Mouse (Mus musculus): ENCODE results near the gene Ppp1r14a. TPM values are rescaled to one million over a fixed set of nuclear protein-coding genes. Genes with fewer than 3 reads are reported as not detected.

Ppp1r14a gene
- polyA plus RNA-seq, 1 experiment from 2014 or later: 5.5 TPM

- H3K4me2 ChIP-seq (ENCODE audit: low read depth, low read length): no peak overlapping the region
- H3K27ac ChIP-seq (ENCODE audit: low read depth): no peak overlapping the region
- H3K4me3 ChIP-seq (ENCODE audit: low read depth, low read length): no peak overlapping the region
- H3K9ac ChIP-seq (replicated peaks): no peak overlapping the region
- H3K27me3 ChIP-seq (ENCODE audit: insufficient read depth, low read length): no peaks in the 10 kb centered on the region
- H3K36me3 ChIP-seq (replicated peaks; ENCODE audit: insufficient read depth, low read length): no peaks in the 10 kb centered on the region
- no peaks in the 10 kb centered on the region for H3K9me3 ChIP-seq (ENCODE audit: low read length)
- WGBS (ENCODE audit: insufficient replicate concordance): 74% methylated on average over 8 of the region's 8 CpGs
- DNase-seq (no peak), ATAC-seq (no peak)
- H3K4me1 ChIP-seq (ENCODE audit: insufficient read depth): no peaks in the 10 kb centered on the region
- TF ChIP-seq CTCF (IDR thresholded peaks at IDR 0.05; ENCODE audit: low read depth): no peak
Observed at GRCm38 (mm10) chr7:29271687-29272465, 17.2 kb upstream of the Ppp1r14a start.

GRCm38 (mm10) chr7:29276715-29277114, 12.4 kb upstream of the Ppp1r14a start:
- no peaks in the 10 kb centered on the region for H3K36me3 ChIP-seq (replicated peaks; ENCODE audit: insufficient read depth, low read length)
- no peak for ATAC-seq
- H3K27me3 ChIP-seq (ENCODE audit: insufficient read depth, low read length): 0 out of 2 replicates have a peak, but pooled peaks cover 3% of the 10 kb centered on the region
- WGBS (ENCODE audit: insufficient replicate concordance): 73% methylated on average over 5 of the region's 5 CpGs
- H3K27ac ChIP-seq (ENCODE audit: low read depth): no peak overlapping the region
- H3K9me3 ChIP-seq (ENCODE audit: low read length): no peaks in the 10 kb centered on the region
- H3K9ac ChIP-seq (replicated peaks): no peak overlapping the region
- TF ChIP-seq EP300 (IDR thresholded peaks at IDR 0.05; ENCODE audit: low read depth) (no peak), CTCF (IDR thresholded peaks at IDR 0.05; ENCODE audit: low read depth) (no peak)
- no peak overlapping the region for H3K4me3 ChIP-seq (ENCODE audit: low read depth, low read length)
- no peak for DNase-seq
- peaks cover 6% of the 10 kb centered on the region; the same call in 1 of the 2 replicates for H3K4me1 ChIP-seq (ENCODE audit: insufficient read depth)
- no peak overlapping the region for H3K4me2 ChIP-seq (ENCODE audit: low read depth, low read length)

- no peak overlapping the region for H3K4me2 ChIP-seq (ENCODE audit: low read depth, low read length)
- ATAC-seq (no peak), DNase-seq (no peak)
- TF ChIP-seq CTCF (IDR thresholded peaks at IDR 0.05; ENCODE audit: low read depth) (no peak), EP300 (IDR thresholded peaks at IDR 0.05; ENCODE audit: low read depth) (no peak)
- WGBS (ENCODE audit: insufficient replicate concordance): 73% methylated on average over 4 of the region's 4 CpGs
- H3K4me3 ChIP-seq (ENCODE audit: low read depth, low read length): no peak overlapping the region
- H3K9me3 ChIP-seq (ENCODE audit: low read length): no peaks in the 10 kb centered on the region
- no peak overlapping the region for H3K9ac ChIP-seq (replicated peaks)
- H3K27me3 ChIP-seq (ENCODE audit: insufficient read depth, low read length): 0 out of 2 replicates have a peak, but pooled peaks cover 7% of the 10 kb centered on the region
- H3K4me1 ChIP-seq (ENCODE audit: insufficient read depth): peaks cover 10% of the 10 kb centered on the region; the same call in 1 of the 2 replicates
- H3K27ac ChIP-seq (ENCODE audit: low read depth): no peak overlapping the region
- no peaks in the 10 kb centered on the region for H3K36me3 ChIP-seq (replicated peaks; ENCODE audit: insufficient read depth, low read length)
Observed at GRCm38 (mm10) chr7:29277510-29277909, 11.6 kb upstream of the Ppp1r14a start.

- no peaks in the 10 kb centered on the region for H3K9me3 ChIP-seq (ENCODE audit: low read length)
- H3K4me3 ChIP-seq (ENCODE audit: low read depth, low read length): no peak overlapping the region
- H3K27ac ChIP-seq (ENCODE audit: low read depth): no peak overlapping the region
- DNase-seq: no peak
- no peak for ATAC-seq
- H3K27me3 ChIP-seq (ENCODE audit: insufficient read depth, low read length): 0 out of 2 replicates have a peak, but pooled peaks cover 7% of the 10 kb centered on the region
- H3K9ac ChIP-seq (replicated peaks): no peak overlapping the region
- TF ChIP-seq EP300 (IDR thresholded peaks at IDR 0.05; ENCODE audit: low read depth) (no peak), CTCF (IDR thresholded peaks at IDR 0.05; ENCODE audit: low read depth) (no peak)
- peaks cover 10% of the 10 kb centered on the region; the same call in 1 of the 2 replicates for H3K4me1 ChIP-seq (ENCODE audit: insufficient read depth)
- no peak overlapping the region for H3K4me2 ChIP-seq (ENCODE audit: low read depth, low read length)
- no peaks in the 10 kb centered on the region for H3K36me3 ChIP-seq (replicated peaks; ENCODE audit: insufficient read depth, low read length)
Observed at GRCm38 (mm10) chr7:29279261-29279660, 9.8 kb upstream of the Ppp1r14a start.

GRCm38 (mm10) chr7:29279924-29280323, 9.2 kb upstream of the Ppp1r14a start:
- Histone ChIP-seq H3K4me3 (ENCODE audit: low read depth, low read length) (no peak overlapping the region), H3K4me1 (ENCODE audit: insufficient read depth) (peaks cover 10% of the 10 kb centered on the region; the same call in 1 of the 2 replicates), H3K27me3 (ENCODE audit: insufficient read depth, low read length) (0 out of 2 replicates have a peak, but pooled peaks cover 7% of the 10 kb centered on the region), H3K27ac (ENCODE audit: low read depth) (no peak overlapping the region), H3K9me3 (ENCODE audit: low read length) (no peaks in the 10 kb centered on the region), H3K9ac (replicated peaks) (no peak overlapping the region), H3K4me2 (ENCODE audit: low read depth, low read length) (no peak overlapping the region), H3K36me3 (replicated peaks; ENCODE audit: insufficient read depth, low read length) (no peaks in the 10 kb centered on the region)
- DNase-seq (no peak), ATAC-seq (no peak)
- no peak for TF ChIP-seq EP300 (IDR thresholded peaks at IDR 0.05; ENCODE audit: low read depth)
- TF ChIP-seq CTCF (IDR thresholded peaks at IDR 0.05; ENCODE audit: low read depth): no peak
- WGBS (ENCODE audit: insufficient replicate concordance): 67% methylated on average over 8 of the region's 8 CpGs

- Histone ChIP-seq H3K36me3 (replicated peaks; ENCODE audit: insufficient read depth, low read length) (no peaks in the 10 kb centered on the region), H3K4me1 (ENCODE audit: insufficient read depth) (peaks cover 10% of the 10 kb centered on the region; the same call in 1 of the 2 replicates), H3K4me2 (ENCODE audit: low read depth, low read length) (peak overlapping the region; percentile 88), H3K9ac (replicated peaks) (peak overlapping the region; percentile 75), H3K27me3 (ENCODE audit: insufficient read depth, low read length) (0 out of 2 replicates have a peak, but pooled peaks cover 7% of the 10 kb centered on the region), H3K27ac (ENCODE audit: low read depth) (peak overlapping the region; percentile 73; the same call in 1 of the 2 replicates), H3K4me3 (ENCODE audit: low read depth, low read length) (peak overlapping the region; percentile 70), H3K9me3 (ENCODE audit: low read length) (no peaks in the 10 kb centered on the region)
- ATAC-seq (no peak), DNase-seq (no peak)
- TF ChIP-seq CTCF (IDR thresholded peaks at IDR 0.05; ENCODE audit: low read depth) (no peak), EP300 (IDR thresholded peaks at IDR 0.05; ENCODE audit: low read depth) (no peak)
- WGBS (ENCODE audit: insufficient replicate concordance): 15% methylated on average over 13 of the region's 13 CpGs
Observed at GRCm38 (mm10) chr7:29280801-29281200, 8.3 kb upstream of the Ppp1r14a start.

Measured in liver, postnatal 0 days (tissue).